Mouse (Mus musculus) forebrain, embryonic 14.5 days (tissue): ENCODE data around the gene Atoh8. TPM values are rescaled to one million over a fixed set of nuclear protein-coding genes. Genes with fewer than 3 reads are reported as not detected.

Experiments used
- ATAC-seq: fragments of 200-750 bp; cut with Nextera tagmentation; 2 replicates; pipeline ENCODE4 v1.8.0; 2017; ENCODE audit warnings: mild to moderate bottlenecking, moderate library complexity
- DNase-seq: peaks from one replicate; pipeline ENCODE4 v3.0.0-alpha.2; 2015; ENCODE audit warnings: low spot score
- H3K27ac ChIP-seq: fragments of 300-500 bp; sonication (generic); 2 replicates; pipeline ENCODE4 v1.5.1; 2014; ENCODE audit warnings: low read depth, mild to moderate bottlenecking, control low read depth, low read length, moderate library complexity
- H3K27me3 ChIP-seq: fragments of 300-500 bp; sonication (generic); replicated peaks from 2 replicates; pipeline ENCODE4 v1.6.1; 2014; ENCODE audit warnings: low read length, control low read depth, mixed read lengths; ENCODE audit not compliant: control insufficient read depth, insufficient read depth
- H3K36me3 ChIP-seq: fragments of 300-500 bp; sonication (generic); 2 replicates; pipeline ENCODE4 v1.6.1; 2014; ENCODE audit warnings: low read length, control low read depth; ENCODE audit not compliant: control insufficient read depth, insufficient read depth
- H3K4me1 ChIP-seq: fragments of 300-500 bp; sonication (generic); 2 replicates; pipeline ENCODE4 v1.6.1; 2014; ENCODE audit warnings: antibody characterized with exemption, low read length, control low read depth; ENCODE audit not compliant: control insufficient read depth, insufficient read depth
- H3K4me2 ChIP-seq: fragments of 300-500 bp; sonication (generic); 2 replicates; pipeline ENCODE4 v1.6.1; 2014; ENCODE audit warnings: mild to moderate bottlenecking, control low read depth, low read length
- H3K4me3 ChIP-seq: fragments of 300-500 bp; sonication (generic); 2 replicates; pipeline ENCODE4 v1.5.1; 2014; ENCODE audit warnings: low read depth, low read length, control low read depth
- H3K9ac ChIP-seq: fragments of 300-500 bp; sonication (generic); 2 replicates; pipeline ENCODE4 v1.6.1; 2014; ENCODE audit warnings: mild to moderate bottlenecking, low read length, control low read depth, moderate library complexity
- H3K9me3 ChIP-seq: fragments of 300-500 bp; sonication (generic); replicated peaks from 2 replicates; pipeline ENCODE4 v1.6.1; 2016; ENCODE audit warnings: low read length, control low read depth, mixed read lengths; ENCODE audit not compliant: control insufficient read depth
- WGBS: fragments of 180-500 bp; shearing (Covaris S2); extraction: QIAGEN DNeasy Blood & Tissue Kit; methylation state at CpG from one replicate; pipeline ENCODE4 v1.1.7; 2014; 5-methylcytosine and 5-hydroxymethylcytosine counted together
- polyA plus RNA-seq: library from polyadenylated mRNA; unstranded; fragments of >200 nt; fragmentation: Nextera tagmentation; extraction: Ambion mirVana; gene quantifications from 2 replicates; pipeline ENCODE4 v1.2.1, GENCODE M21; 2014

Gene Atoh8
- polyA plus RNA-seq, 1 experiment from 2014 or later, result 2.5 TPM

DNA sequence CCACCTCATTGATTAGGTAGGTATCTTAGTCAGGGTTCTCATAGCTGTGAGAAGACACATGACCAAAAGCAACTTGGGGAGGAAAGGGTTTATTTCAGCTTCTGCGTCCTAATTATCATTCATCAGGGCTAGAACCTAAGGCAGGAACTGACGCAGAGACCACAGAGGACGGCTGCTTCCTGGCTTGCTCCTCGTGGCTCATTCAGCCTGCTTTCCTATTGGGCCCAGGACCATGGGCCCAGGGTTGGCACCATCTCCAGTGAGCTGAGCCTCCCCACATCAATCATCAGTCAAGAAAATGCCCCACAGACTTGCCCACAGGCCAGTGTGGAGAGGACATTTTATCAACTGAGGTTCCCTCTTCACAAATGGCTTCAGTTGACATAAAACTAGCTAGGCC is 40.1 kb upstream of the Atoh8 start:
- WGBS, result 89% methylated on average over 4 of the region's 4 CpGs
- no peaks in the 10 kb centered on the region for H3K9me3 ChIP-seq
- no peaks in the 10 kb centered on the region for H3K36me3 ChIP-seq
- no peak overlapping the region for H3K9ac ChIP-seq
- no peak overlapping the region for H3K4me3 ChIP-seq
- peaks cover 1% of the 10 kb centered on the region; the same call in 1 of the 2 replicates for H3K4me1 ChIP-seq
- ATAC-seq (no peak), DNase-seq (no peak)
- H3K27me3 ChIP-seq, result no peaks in the 10 kb centered on the region
- no peak overlapping the region for H3K4me2 ChIP-seq
- no peak overlapping the region for H3K27ac ChIP-seq

DNA sequence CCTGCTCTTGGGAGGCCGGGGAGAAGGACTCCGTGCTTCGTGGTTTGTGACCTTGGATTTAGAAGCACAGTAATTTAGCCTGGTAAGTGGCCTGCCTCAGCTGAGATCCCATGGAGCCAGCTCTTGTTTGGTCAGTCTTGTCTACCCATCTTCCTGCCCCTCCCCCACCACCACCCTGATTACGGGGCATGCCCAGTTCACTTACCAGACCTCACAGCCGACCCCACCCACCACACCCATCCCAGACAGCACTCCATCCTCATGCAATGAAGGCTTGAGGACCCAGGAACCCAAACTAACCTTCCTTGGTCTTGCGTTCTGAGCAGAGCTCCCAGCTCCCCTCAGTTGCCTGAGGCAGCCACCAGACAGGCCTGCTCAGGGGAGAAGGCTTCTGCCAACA is 37.8 kb upstream of the Atoh8 start:
- H3K4me3 ChIP-seq, result no peak overlapping the region
- DNase-seq (no peak), ATAC-seq (no peak)

DNA sequence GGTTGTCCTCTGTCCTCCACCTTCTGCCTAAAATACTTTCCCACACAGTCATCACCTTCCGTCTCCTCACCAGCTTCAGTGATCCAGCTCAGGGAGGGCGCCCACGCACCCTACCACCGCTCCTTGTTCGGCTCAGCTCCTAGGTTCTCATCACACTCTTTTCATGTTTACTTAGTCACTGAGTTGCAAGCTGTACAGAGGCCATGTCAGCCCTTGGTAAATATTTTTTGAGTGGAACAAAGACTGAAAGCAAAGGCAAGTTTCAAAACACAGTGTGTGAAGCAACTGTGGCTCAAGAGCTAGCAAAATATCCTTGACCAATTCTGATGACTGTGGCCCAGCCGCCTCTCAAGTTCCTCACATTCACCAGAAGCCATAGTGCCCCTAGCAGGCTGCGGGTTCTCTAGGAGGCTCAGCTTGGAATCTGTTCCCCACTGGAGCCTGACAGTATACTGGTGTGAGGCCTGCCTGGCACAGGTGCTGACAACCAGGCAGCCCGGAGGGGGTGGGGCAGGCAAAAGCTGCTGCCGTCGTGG is 36.9 kb upstream of the Atoh8 start:
- no peak overlapping the region for H3K9ac ChIP-seq
- no peak overlapping the region for H3K4me2 ChIP-seq
- no peaks in the 10 kb centered on the region for H3K9me3 ChIP-seq
- WGBS, result 83% methylated on average over 10 of the region's 10 CpGs
- ATAC-seq, result no peak
- no peak overlapping the region for H3K27ac ChIP-seq
- DNase-seq, result no peak
- no peaks in the 10 kb centered on the region for H3K36me3 ChIP-seq
- H3K4me1 ChIP-seq, result peaks cover 4% of the 10 kb centered on the region; the same call in 1 of the 2 replicates
- no peak overlapping the region for H3K4me3 ChIP-seq
- H3K27me3 ChIP-seq, result no peaks in the 10 kb centered on the region

More for the DNA sequence above, 37.8 kb upstream of the Atoh8 start:
- Histone ChIP-seq H3K27ac (no peak overlapping the region), H3K36me3 (no peaks in the 10 kb centered on the region), H3K4me2 (no peak overlapping the region), H3K9me3 (no peaks in the 10 kb centered on the region), H3K4me1 (peaks cover 4% of the 10 kb centered on the region; the same call in 1 of the 2 replicates), H3K27me3 (no peaks in the 10 kb centered on the region), H3K9ac (no peak overlapping the region)
- WGBS, result 88% methylated on average over 6 of the region's 6 CpGs

DNA sequence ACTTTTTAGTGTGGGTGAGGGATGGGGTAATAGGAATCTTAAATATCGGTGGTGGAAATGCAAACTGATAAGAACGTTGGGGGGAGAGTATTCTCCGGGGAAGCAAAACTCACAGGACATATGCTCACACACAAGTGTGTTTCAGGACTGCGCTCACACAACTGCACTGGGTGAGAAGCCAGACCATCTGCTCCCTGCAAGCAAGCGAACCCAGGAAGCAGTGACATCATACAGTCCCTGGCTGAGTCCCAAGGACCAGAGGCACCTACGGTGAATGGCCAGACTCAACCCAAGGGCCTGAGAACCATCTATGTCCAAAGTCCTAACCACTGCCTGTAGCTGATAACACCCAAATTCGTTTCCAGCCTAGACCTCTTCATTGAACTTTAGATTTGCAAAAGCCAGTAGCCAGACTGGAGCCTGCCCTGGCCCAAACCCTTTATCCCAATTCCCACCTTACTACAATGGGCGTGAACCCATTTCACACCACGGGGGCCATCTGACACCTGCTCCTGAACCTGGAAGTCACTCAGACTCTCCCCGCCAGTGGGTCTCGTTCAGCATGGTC is 35.7 kb upstream of the Atoh8 start:
- Histone ChIP-seq H3K4me3 (no peak overlapping the region), H3K27me3 (0 out of 2 replicates have a peak, but pooled peaks cover 2% of the 10 kb centered on the region), H3K36me3 (no peaks in the 10 kb centered on the region), H3K4me2 (no peak overlapping the region), H3K27ac (no peak overlapping the region), H3K4me1 (peaks cover 4% of the 10 kb centered on the region; the same call in 1 of the 2 replicates), H3K9me3 (no peaks in the 10 kb centered on the region), H3K9ac (no peak overlapping the region)
- ATAC-seq (peak; percentile 90), DNase-seq (peak; percentile 71)
- WGBS, result 68% methylated on average over 11 of the region's 11 CpGs

DNA sequence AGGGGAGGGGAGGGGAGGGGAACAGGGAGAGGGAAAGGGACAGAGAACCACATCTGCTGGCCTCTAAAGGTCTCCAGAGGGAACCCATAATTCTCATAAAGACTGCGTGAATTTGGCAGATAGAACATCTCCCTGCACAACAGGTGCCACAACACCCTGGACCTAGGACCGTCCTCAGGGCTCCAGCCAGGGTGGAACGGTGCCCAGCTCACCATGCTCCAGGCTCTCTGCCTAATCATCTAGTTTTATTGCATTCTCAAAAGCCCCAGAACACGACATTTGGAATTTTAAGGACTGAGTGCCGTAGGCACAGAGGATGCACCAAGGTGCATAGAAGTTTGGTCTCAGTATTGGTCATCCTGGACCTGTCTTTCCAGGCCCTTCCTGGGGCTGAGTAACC is 34.9 kb upstream of the Atoh8 start:
- Histone ChIP-seq H3K27me3 (0 out of 2 replicates have a peak, but pooled peaks cover 2% of the 10 kb centered on the region), H3K9ac (no peak overlapping the region), H3K27ac (no peak overlapping the region), H3K4me1 (peaks cover 4% of the 10 kb centered on the region; the same call in 1 of the 2 replicates), H3K9me3 (no peaks in the 10 kb centered on the region), H3K4me2 (no peak overlapping the region), H3K36me3 (no peaks in the 10 kb centered on the region), H3K4me3 (no peak overlapping the region)
- 73% methylated on average over 5 of the region's 5 CpGs for WGBS
- no peak for ATAC-seq
- DNase-seq, result no peak

DNA sequence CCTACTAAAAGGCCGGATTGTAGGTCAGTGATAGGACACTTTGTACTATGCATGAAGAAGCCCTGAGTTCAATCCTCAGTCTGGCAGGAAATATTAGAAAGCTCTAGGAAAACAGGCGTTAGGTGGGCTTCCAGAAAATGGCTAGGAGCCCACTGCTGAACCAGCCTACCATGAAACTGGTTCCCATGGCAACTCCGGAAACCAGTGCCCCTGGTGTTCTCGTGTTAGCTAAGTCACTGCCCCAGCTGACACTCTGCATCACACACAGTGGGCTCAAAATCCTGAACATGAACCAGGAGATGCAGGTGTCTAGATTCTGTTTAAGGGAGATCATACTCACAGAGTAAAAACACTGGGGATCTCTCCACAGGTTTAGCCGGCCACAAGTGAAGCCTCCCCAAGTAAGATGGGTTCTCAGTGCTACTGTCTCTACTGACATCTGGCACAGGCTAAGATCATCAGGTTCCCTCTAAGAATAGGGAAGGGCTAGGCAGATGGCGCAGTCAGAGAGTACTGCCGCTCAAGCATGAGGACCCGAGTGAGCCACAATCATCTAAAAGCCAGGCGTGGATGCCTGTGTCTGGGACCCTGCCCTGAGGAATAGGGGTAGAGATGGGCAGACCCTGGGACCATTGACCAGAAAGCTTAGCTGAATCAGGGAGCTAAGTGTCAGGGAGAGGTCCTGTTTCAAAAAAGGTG is 32.9 kb upstream of the Atoh8 start:
- H3K9me3 ChIP-seq, result no peaks in the 10 kb centered on the region
- WGBS, result 69% methylated on average over 9 of the region's 9 CpGs
- no peak overlapping the region for H3K4me2 ChIP-seq
- no peak overlapping the region for H3K4me3 ChIP-seq
- no peaks in the 10 kb centered on the region for H3K36me3 ChIP-seq
- no peak overlapping the region for H3K27ac ChIP-seq
- DNase-seq, result no peak
- no peak overlapping the region for H3K9ac ChIP-seq
- ATAC-seq, result no peak
- 0 out of 2 replicates have a peak, but pooled peaks cover 2% of the 10 kb centered on the region for H3K27me3 ChIP-seq
- peaks cover 4% of the 10 kb centered on the region; the same call in 1 of the 2 replicates for H3K4me1 ChIP-seq

DNA sequence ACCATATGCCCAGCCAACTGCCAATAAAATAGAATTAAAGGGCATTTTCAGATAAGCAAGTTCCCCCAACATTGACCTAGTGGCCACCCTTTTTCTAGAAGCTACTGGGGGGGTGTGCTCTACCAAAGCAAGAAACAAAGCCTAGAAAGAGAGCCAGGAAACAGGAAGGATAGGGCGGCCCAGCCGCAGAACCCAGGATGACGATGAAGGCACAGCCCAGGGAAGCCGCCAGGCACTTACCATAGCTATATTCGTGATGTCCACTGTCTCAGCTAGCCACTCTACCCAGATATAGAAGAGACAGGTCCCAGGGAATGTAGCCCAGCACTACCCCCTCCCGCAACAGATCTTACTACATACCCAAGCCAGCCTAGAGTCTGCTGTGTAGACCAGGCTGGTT is 30.3 kb upstream of the Atoh8 start:
- H3K27me3 ChIP-seq, result 0 out of 2 replicates have a peak, but pooled peaks cover 2% of the 10 kb centered on the region
- DNase-seq (no peak), ATAC-seq (no peak)
- 82% methylated on average over 6 of the region's 6 CpGs for WGBS
- no peak overlapping the region for H3K9ac ChIP-seq
- H3K9me3 ChIP-seq, result no peaks in the 10 kb centered on the region
- H3K27ac ChIP-seq, result no peak overlapping the region
- H3K4me3 ChIP-seq, result no peak overlapping the region
- peaks cover 4% of the 10 kb centered on the region; the same call in 1 of the 2 replicates for H3K4me1 ChIP-seq
- no peak overlapping the region for H3K4me2 ChIP-seq
- H3K36me3 ChIP-seq, result no peaks in the 10 kb centered on the region

DNA sequence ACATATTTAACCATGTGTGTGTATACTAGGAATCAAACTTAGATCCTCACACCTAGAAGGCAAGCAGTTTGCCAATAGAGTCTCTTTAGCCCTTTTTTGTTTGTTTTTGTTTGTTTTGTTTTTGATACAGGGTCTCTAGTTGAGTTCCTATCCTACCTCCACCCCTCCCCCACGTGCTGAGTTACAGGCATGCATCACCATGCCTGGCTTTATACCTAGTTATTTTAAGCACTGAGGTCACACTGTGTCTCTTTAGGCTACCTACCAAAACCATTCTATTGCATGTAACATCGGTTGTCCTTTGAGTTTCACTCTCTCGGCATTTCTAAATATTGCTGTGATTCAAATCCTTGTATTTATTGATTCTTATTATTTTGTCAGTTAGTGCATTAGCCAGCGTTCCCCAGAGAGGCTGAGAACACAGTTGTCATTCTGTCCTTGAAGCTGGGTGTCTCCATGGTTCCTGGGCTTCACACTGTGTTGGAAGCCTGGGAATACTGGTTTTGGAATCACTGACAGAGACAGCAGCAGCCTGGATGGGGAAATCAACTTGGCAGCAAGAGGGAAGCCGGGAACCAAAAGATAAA is 28.4 kb upstream of the Atoh8 start:
- no peaks in the 10 kb centered on the region for H3K9me3 ChIP-seq
- no peaks in the 10 kb centered on the region for H3K36me3 ChIP-seq
- 61% methylated on average over 5 of the region's 5 CpGs for WGBS
- H3K4me2 ChIP-seq, result no peak overlapping the region
- H3K9ac ChIP-seq, result no peak overlapping the region
- 0 out of 2 replicates have a peak, but pooled peaks cover 2% of the 10 kb centered on the region for H3K27me3 ChIP-seq
- H3K4me1 ChIP-seq, result no peaks in the 10 kb centered on the region
- H3K27ac ChIP-seq, result no peak overlapping the region
- DNase-seq (no peak), ATAC-seq (no peak)
- no peak overlapping the region for H3K4me3 ChIP-seq
